Mouse (Mus musculus) stomach, adult 2 months (tissue): ENCODE data around the gene Gphn. TPM values are rescaled to one million over a fixed set of nuclear protein-coding genes. Genes with fewer than 3 reads are reported as not detected.

Experiments used
- polyA plus RNA-seq: library from polyadenylated mRNA; depleted of rRNA; stranded (reverse); fragments of >200 nt; gene quantifications from 2 replicates; pipeline ENCODE4 v1.2.3, GENCODE M21; 2012; rRNA removed

Gphn gene
- polyA plus RNA-seq: 10.4 and 11.8 TPM in 2 replicates

DNA sequence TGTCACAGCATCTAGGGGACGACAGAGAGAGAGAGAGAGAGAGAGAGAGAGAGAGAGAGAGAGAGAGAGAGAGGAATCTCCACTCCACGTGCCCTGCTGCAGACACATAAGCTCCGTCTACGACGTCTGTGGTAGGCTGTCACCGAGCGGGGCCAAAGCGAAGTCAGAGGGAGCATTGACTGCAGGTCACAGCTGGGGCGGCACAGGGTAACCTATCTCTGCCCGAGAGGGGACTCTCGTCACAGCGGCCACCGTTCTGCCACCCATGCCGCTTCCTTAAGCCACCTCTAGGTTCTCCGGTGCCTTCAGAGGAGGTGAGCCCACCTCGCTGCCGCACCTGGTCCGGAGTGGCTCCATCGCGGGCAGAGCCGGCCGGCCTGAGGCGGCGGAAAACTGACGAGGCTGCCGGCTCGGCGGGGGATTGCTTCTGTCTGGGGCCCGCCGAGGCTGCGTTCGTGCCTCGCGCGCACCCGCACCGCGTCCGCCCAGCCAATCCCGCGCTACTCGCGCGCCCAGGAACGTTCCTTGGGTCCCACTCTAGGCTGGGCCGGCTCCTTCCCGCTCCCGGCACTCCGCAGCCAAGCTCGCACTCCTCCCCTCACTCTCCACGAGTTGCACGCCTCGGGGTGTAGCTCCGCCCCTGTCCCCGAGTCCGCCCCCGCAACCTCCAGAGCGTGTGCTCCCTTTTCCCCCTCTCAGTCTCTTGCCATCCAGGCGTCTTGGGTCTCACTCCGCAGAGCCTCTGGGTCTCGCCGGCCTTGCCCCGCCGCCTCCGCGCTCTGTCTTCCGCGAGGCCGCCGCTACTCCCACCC is at the start of gene Gphn:
Gene Gphn, plus strand, starts transcription at position 673 of the 812 bp plus-strand sequence.

DNA sequence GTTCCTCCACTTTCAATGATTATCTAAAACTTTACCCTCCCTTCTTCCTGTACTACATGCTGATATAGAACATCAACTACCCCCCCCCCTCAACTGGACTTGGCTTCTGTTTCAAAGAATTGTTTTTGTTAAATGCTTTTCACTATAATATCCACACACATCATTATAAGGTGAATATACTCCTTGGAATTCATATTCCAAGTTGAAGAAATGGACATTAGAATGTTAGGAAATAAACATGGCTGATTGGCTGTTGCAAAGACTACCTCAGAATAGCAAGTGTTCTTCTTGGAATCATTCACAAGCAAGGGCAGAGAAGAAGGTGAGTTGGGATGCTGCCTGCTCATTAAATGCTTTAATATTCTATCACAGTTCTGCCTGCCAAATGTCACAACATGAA is 32.2 kb upstream of the Gphn start, which contains the start of gene Gm6657:
Gene Gm6657, plus strand, starts transcription at position 301 of the 400 bp plus-strand sequence.

GRCm38 (mm10) chr12:78691325-78691724 is 465.1 kb downstream of the Gphn start, which contains the start of gene Fam71d:
TSS of gene Fam71d (plus strand) at chr12:78691535.

Other genes with a start within 250 kb of the Gphn start
- gene Gm6657, start 32.1 kb upstream of the Gphn start, polyA plus RNA-seq: not detected in 2 replicates